Mouse (Mus musculus): ENCODE data around the gene Nxpe4.

The Nxpe4 gene

GRCm38 (mm10) chr9:48427176-48427575 is 265.4 kb downstream of the Nxpe4 start:
- in situ Hi-C loops (cut with MboI; ENCODE audit: low pct_unique_long_range_greater_than_20kb in 1 of 2, low sequenced_read_pairs in 2 of 2, unreplicated experiment in 1 of 2): no loop called here

DNA sequence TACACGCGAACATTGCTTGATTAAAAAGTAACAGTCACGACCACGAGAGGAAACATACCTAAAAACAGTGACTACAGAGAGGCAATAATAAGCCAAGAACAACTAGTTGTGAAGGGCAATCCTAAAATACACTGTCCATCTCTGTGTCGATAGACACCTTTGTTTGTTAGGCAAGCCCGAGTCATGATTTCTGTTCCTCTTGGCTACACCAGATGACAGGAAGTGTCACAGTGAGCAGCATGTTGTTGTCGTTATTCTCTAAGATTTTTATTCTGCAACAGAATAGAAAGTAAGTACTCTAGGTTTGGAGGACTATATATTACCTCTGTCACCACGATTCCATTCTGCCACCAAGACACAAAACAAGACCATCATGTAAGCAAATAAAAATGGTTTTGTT is 270.6 kb downstream of the Nxpe4 start:
- in situ Hi-C loops (cut with MboI; ENCODE audit: low pct_unique_long_range_greater_than_20kb in 1 of 2, low sequenced_read_pairs in 2 of 2, unreplicated experiment in 1 of 2): no loop called here

- in situ Hi-C loops (cut with MboI; ENCODE audit: low pct_unique_long_range_greater_than_20kb in 1 of 2, low sequenced_read_pairs in 2 of 2, unreplicated experiment in 1 of 2): no loop called here
Measured at GRCm38 (mm10) chr9:48443873-48444272, 282.1 kb downstream of the Nxpe4 start.

- in situ Hi-C loops (cut with MboI; ENCODE audit: low pct_unique_long_range_greater_than_20kb in 1 of 2, low sequenced_read_pairs in 2 of 2, unreplicated experiment in 1 of 2): no loop called here
Measured at GRCm38 (mm10) chr9:48444821-48445220, 283.0 kb downstream of the Nxpe4 start.

DNA sequence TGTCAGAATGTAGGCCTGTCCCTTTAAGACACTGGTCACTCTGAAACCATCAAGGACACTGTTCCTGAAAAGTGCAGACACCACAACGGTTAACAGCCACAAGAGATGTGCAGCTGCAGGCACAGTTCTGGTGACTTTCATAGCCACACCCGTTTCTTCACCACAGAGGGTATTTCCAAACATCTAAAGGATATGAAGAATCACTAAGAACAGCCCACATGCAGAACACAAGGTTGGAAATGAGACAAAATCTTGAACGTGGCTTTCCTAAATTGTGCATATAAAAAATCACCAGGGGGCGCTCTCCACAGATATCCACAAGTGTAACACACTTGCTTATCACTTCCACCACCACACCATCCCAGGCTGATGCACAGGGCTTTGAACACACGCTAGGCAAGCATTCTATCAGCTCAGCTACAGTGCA is 286.0 kb downstream of the Nxpe4 start:
- in situ Hi-C loops (cut with MboI; ENCODE audit: low pct_unique_long_range_greater_than_20kb in 1 of 2, low sequenced_read_pairs in 2 of 2, unreplicated experiment in 1 of 2): no loop called here
